ENCODE assay signal across 15 mouse cellular contexts in genomic region chr2:20813986-20814385, GRCm38 (mm10).
DNase-seq lines count a peak whose midpoint lies in the region; ATAC-seq and TF ChIP-seq lines count a peak whose summit lies in the region.
"Had no signal": no experiment of that assay in that cellular context is flagged by ENCODE, and none has a peak within 500 bp of the region (broad histone marks: within the 10 kb centered on the region; RNA-seq: fewer than 3 reads in every experiment).

No protein-coding gene starts in this region.

- H3K9me3 ChIP-seq in liver, postnatal 0 days (ENCODE audit: low read length): no peaks in the 10 kb centered on the region
- no peaks in the 10 kb centered on the region for H3K9me3 ChIP-seq in liver, embryonic 11.5 days (ENCODE audit: control insufficient read depth, low read length)
- H3K9me3 ChIP-seq: liver, embryonic 13.5 days had no signal

- H3K4me1 ChIP-seq in liver, postnatal 0 days (ENCODE audit: insufficient read depth): no peaks in the 10 kb centered on the region
- no peaks in the 10 kb centered on the region for H3K4me1 ChIP-seq in liver, embryonic 11.5 days (replicated peaks; ENCODE audit: control insufficient read depth, insufficient read depth, low read length)
- H3K4me1 ChIP-seq: liver, embryonic 13.5 days had no signal

- no peak for ATAC-seq in liver, postnatal 0 days
- no peak for ATAC-seq in liver, embryonic 11.5 days (replicated peaks; ENCODE audit: low FRiP score)
- ATAC-seq in megakaryocyte, adult 5-6 weeks (ENCODE audit: poor library complexity, severe bottlenecking): 0 out of 2 replicates have a peak, but pooled peaks have one; percentile 7

- H3K9ac ChIP-seq in liver, postnatal 0 days (replicated peaks): no peak overlapping the region
- H3K9ac ChIP-seq in liver, embryonic 11.5 days (ENCODE audit: low read depth, low read length): no peak overlapping the region
- H3K9ac ChIP-seq: liver, embryonic 13.5 days had no signal

- DNase-seq in embryo, embryonic 10.5 days (ENCODE audit: low spot score): peak; percentile 18
- DNase-seq in embryo, embryonic 10 days (ENCODE audit: low spot score): no peak
- DNase-seq in liver, postnatal 0 days: no peak
- no peak for DNase-seq in liver, embryonic 11.5 days (ENCODE audit: low spot score)
- peak; percentile 14 for DNase-seq in MEL-GATA-1-ER (ENCODE audit: extremely low read depth, low read depth)
- DNase-seq in T-cell, adult 2 months (ENCODE audit: low spot score): no peak
- DNase-seq in right cerebral cortex, postnatal 36 days (ENCODE audit: low spot score in 2 of 2): no peak
- DNase-seq: adrenal gland, postnatal 10 days; cerebellum, postnatal 14 days; gastrocnemius, postnatal 14 days; heart, postnatal 14 days; kidney, adult 9 months; liver, embryonic 13.5 days; thymus, postnatal 14 days had no signal

- no peaks in the 10 kb centered on the region for H3K27me3 ChIP-seq in liver, postnatal 0 days (ENCODE audit: insufficient read depth, low read length)
- no peaks in the 10 kb centered on the region for H3K27me3 ChIP-seq in liver, embryonic 11.5 days (replicated peaks; ENCODE audit: control insufficient read depth, insufficient read depth, low read length)
- H3K27me3 ChIP-seq: liver, embryonic 13.5 days had no signal

- H3K4me2 ChIP-seq in liver, postnatal 0 days (ENCODE audit: low read depth, low read length): no peak overlapping the region
- H3K4me2 ChIP-seq in liver, embryonic 11.5 days: no peak overlapping the region
- H3K4me2 ChIP-seq: liver, embryonic 13.5 days had no signal

- H3K4me3 ChIP-seq in liver, postnatal 0 days (ENCODE audit: low read depth, low read length): no peak overlapping the region
- no peak overlapping the region for H3K4me3 ChIP-seq in liver, embryonic 11.5 days (ENCODE audit: low read depth, low read length)
- H3K4me3 ChIP-seq: liver, embryonic 13.5 days had no signal

- no peak for TF ChIP-seq EP300 in liver, postnatal 0 days (IDR thresholded peaks at IDR 0.05; ENCODE audit: low read depth)

- TF ChIP-seq CTCF in liver, postnatal 0 days (IDR thresholded peaks at IDR 0.05; ENCODE audit: low read depth): peak; percentile 43; the same call in 1 of the 2 replicates

- WGBS in liver, postnatal 0 days (ENCODE audit: insufficient replicate concordance): 75% methylated on average over 2 of the region's 2 CpGs
- 77% methylated on average over 2 of the region's 2 CpGs for WGBS in liver, embryonic 11.5 days

- no peak overlapping the region for H3K27ac ChIP-seq in liver, postnatal 0 days (ENCODE audit: low read depth)
- H3K27ac ChIP-seq in liver, embryonic 11.5 days (ENCODE audit: low read depth, low read length): no peak overlapping the region
- H3K27ac ChIP-seq: liver, embryonic 13.5 days had no signal

- H3K36me3 ChIP-seq in liver, postnatal 0 days (replicated peaks; ENCODE audit: insufficient read depth, low read length): no peaks in the 10 kb centered on the region
- no peaks in the 10 kb centered on the region for H3K36me3 ChIP-seq in liver, embryonic 11.5 days (ENCODE audit: control insufficient read depth, insufficient read depth, low read length)
- H3K36me3 ChIP-seq: liver, embryonic 13.5 days had no signal

Comparison
In these comparisons a context has a peak if more than half of its experiments do, and no peak if none do; other contexts are left out.
1. DNase-seq: peak in embryo, embryonic 10.5 days (single experiment) and MEL-GATA-1-ER (single experiment); none in embryo, embryonic 10 days (single experiment), liver, postnatal 0 days (single experiment), liver, embryonic 11.5 days (single experiment), T-cell, adult 2 months (single experiment) and right cerebral cortex, postnatal 36 days (0 of 2).